Mouse (Mus musculus) heart, adult 2 months (tissue): ENCODE data around the gene Slc32a1.

ENCODE experiments used
- CTCF ChIP-seq: fragments of 200-600 bp; IDR thresholded peaks from 2 replicates; pipeline ENCODE4 v1.8.1; 2022; ENCODE audit warnings: antibody characterized with exemption, mild to moderate bottlenecking, moderate library complexity
- EP300 ChIP-seq: fragments of 200-500 bp; IDR thresholded peaks from 2 replicates; pipeline ENCODE4 v1.6.1; 2011; ENCODE audit warnings: low read depth, low read length, control low read depth; ENCODE audit not compliant: insufficient read depth
- POLR2A ChIP-seq: fragments of 200-500 bp; IDR thresholded peaks from 2 replicates; pipeline ENCODE4 v1.6.1; 2011; ENCODE audit warnings: mild to moderate bottlenecking, low read depth, low read length, control low read depth; ENCODE audit not compliant: insufficient read depth

GRCm38 (mm10) chr2:158625231-158625630 is 14.7 kb downstream of the Slc32a1 start:
- TF ChIP-seq CTCF, result no peak
- no peak for TF ChIP-seq POLR2A
- TF ChIP-seq EP300, result no peak
